Mouse (Mus musculus) frontal cortex, postnatal 10 days (tissue): ENCODE data around the gene Reg2.
"Not testable (repeated sequence)": the region's sequence is repeated elsewhere in the genome, so short reads cannot be mapped to it uniquely, and the experiment has no call there.

ENCODE experiments used
- DNase-seq, 2 experiments: peaks; one replicate each; pipeline ENCODE4 v3.0.0; 2022; ENCODE audit warnings: low spot score in 2 of 2, mixed read lengths in 1 of 2

Reg2 gene

GRCm38 (mm10) chr6:78395323-78395722 lies at the start of gene Reg2:
Gene Reg2, plus strand, starts transcription at chr6:78395623.
- DNase-seq = not testable (repeated sequence)

GRCm38 (mm10) chr6:78361971-78362563 lies 33.4 kb upstream of the Reg2 start:
- no peak for DNase-seq

DNA sequence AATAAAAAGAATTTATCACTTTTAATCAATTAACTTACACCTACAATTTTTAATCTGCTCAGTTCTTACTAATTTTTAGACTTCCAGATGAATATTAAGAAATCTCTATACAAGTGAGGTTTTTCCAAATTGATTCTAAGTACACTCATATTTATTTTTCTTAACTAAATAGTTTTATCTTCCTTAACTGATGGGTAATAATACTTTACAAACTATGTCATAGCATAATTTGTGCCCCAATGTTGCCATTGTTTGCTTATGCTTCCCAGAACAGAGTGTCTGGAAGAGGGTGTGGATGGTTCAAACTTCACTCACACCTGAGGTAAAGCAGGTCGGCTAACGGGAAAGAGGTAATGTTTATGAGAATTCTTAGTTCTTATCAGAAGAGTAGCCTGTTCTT lies 25.1 kb upstream of the Reg2 start, which contains the start of gene Reg3b:
Gene Reg3b (plus strand): TSS at position 301 of the 400 bp plus-strand sequence.
- no peak for DNase-seq

GRCm38 (mm10) chr6:78378765-78379164 lies 16.7 kb upstream of the Reg2 start, which contains the start of gene Reg3d:
Gene Reg3d, minus strand, starts transcription at chr6:78378865.
- DNase-seq = no peak

GRCm38 (mm10) chr6:78380409-78380808 lies 15.0 kb upstream of the Reg2 start, which contains the start of gene Reg3a:
Gene Reg3a, plus strand, starts transcription at chr6:78380709.
- DNase-seq = no peak

GRCm38 (mm10) chr6:78385609-78386008 lies 9.8 kb upstream of the Reg2 start:
- DNase-seq = no peak

- DNase-seq = not testable (repeated sequence)
Measured at GRCm38 (mm10) chr6:78422411-78422810, 27.0 kb downstream of the Reg2 start, which contains the start of gene Reg1. Gene Reg1, plus strand, starts transcription at chr6:78422711.

- no peak for DNase-seq
Measured at GRCm38 (mm10) chr6:78425497-78425896, 30.1 kb downstream of the Reg2 start.

DNA sequence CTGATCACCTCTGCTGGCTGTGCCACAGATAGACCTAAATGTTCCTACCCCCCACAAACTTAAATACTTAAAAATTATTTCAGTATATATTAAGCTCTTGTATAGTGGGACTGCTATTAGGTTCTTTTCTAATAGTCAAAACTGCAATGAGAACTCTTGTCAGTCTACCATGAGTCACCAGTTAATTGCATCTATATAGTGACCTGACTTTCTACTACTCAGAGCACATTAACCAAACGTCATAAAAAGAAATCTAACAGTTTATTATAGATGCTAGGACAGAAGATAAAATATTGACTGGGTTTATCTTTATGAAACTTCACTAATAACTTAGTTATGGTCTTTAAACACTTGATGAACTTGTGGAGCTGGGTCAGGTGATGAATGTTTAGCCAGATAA lies 51.8 kb downstream of the Reg2 start:
- no peak for DNase-seq

GRCm38 (mm10) chr6:78448409-78448808 lies 53.0 kb downstream of the Reg2 start:
- DNase-seq = no peak

- no peak for DNase-seq
Measured at GRCm38 (mm10) chr6:78452804-78453203, 57.4 kb downstream of the Reg2 start.
